Mouse (Mus musculus) cerebellum, adult 18-20 months (tissue): ENCODE measurements around the gene Ruvbl2.
"Not testable (repeated sequence)": the region's sequence is repeated elsewhere in the genome, so short reads cannot be mapped to it uniquely, and the experiment has no call there.

Experiments
- DNase-seq, 2 experiments: peaks; one replicate each; pipeline ENCODE4 v3.0.0; 2021

The Ruvbl2 gene

GRCm38 (mm10) chr7:45420615-45420919 lies 17.3 kb downstream of the Ruvbl2 start, which contains the start of gene Lhb:
Lhb (plus strand) TSS chr7:45420820.
- DNase-seq, result no peak

GRCm38 (mm10) chr7:45419859-45420614 lies 17.9 kb downstream of the Ruvbl2 start:
- no peak for DNase-seq

DNA sequence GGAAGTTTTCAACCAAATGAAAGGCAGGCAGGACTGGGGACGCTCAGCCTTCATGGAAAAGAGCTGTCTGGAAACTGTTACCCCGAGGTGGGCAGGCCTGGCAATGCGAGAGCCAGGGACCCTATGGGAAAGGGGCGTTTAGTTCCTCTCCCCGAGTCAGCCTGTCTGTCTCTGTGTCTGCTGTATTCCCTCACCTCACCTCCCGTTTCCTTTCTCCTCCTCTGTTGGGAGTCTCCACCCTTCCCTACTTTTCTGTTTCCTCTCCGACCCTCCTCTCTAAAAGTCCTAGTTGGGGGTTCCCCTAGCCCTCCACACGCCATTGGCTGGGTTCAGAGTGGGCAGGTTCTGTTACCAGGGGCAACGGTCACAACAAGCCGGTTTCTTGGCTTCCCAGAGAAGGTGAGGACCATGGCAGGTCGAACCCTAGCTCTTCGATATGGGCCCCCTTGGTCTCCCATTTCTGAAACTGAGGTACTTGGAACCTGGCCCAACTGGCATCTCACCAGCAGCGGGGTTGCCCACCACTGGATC lies 19.9 kb downstream of the Ruvbl2 start:
- no peak for DNase-seq

DNA sequence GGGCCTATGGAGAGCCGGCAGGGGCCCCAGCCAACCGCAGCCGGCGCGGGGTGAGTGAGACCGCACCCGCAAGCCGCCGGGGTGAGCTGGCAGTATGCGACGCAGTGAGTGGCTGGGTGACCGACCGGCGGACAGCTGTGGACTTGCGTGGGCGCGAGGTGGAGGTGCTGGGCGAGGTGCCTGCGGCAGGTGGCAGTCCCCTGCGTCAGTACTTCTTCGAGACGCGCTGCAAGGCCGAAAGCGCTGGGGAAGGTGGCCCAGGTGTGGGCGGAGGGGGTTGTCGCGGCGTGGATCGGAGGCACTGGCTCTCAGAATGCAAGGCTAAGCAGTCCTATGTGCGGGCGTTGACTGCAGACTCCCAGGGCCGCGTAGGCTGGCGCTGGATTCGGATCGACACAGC lies 22.3 kb downstream of the Ruvbl2 start:
- DNase-seq, result peak in 1 of 2 experiments; percentile 17

GRCm38 (mm10) chr7:45414740-45415224 lies 23.1 kb downstream of the Ruvbl2 start:
- DNase-seq, result no peak

- DNase-seq, result no peak
Observed at GRCm38 (mm10) chr7:45413864-45414739, 23.8 kb downstream of the Ruvbl2 start.

DNA sequence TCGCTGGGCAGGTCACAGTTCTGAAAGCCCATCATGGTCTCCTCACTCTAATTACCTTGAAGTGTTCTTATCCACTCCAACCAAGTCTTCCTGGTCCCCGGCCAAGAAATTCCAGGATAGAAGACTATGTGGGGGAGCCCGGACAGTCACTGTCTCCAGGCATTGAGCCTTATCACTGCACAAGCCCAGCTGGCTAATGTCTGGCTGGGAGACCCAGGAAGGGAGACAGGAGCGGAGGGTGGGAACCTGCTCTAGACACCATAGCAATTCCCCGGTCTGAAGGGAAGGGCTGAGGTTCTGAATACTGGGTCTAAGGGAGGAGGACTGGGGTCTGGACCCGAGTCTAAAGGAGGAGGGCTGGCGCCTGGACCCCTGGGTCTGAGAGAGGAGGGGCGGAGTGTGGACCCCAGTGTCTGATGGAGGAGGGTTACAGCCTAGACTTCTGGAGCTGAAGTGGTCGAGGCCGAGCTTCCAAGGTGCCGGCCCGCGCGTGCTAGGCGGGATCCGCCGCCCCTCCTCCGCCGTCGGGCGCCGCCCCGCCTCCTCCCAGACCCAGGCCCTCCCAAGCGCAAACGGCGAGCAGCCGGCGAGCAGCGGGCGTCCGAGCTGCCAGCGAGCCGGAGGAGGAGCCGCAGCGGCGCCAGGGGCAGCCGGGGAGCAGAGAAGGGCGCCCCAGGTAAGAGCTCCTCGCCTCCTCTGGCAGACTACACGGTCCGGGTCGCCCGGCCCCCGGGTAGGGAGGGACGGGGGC lies 24.6 kb downstream of the Ruvbl2 start, which contains the start of gene Ntf5:
Gene Ntf5 (plus strand): TSS at position 583 of the 751 bp plus-strand sequence.
- peak in 1 of 2 experiments; percentile 9 for DNase-seq

GRCm38 (mm10) chr7:45412421-45412820 lies 25.5 kb downstream of the Ruvbl2 start:
- no peak for DNase-seq

DNA sequence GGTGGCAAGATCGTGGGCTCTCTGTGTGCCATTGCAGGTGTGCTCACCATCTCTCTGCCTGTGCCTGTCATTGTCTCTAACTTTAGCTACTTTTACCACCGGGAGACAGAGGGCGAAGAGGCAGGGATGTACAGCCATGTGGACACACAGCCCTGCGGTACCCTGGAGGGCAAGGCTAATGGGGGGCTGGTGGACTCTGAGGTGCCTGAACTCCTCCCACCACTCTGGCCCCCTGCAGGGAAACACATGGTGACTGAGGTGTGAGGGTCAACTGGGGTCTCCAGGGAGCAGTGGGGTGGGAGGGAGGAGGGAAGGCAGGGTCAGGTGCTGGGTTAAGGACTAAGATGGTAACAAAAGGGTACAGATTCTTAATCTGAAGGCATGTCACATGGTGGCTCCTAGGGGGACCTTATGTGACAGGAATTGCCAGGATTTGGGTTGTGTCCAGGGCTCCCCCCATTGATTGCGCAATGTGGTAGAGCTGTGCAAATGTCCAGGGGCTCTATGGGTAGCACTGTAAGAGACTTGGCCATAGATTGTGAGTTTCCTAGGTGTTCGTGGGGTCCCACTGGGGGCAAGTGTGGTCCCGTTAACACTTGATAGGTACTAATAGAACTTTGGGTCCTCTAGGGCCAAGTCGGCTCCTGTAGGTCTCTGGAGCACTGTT lies 28.3 kb downstream of the Ruvbl2 start:
- DNase-seq, result no peak

GRCm38 (mm10) chr7:45408949-45409348 lies 28.9 kb downstream of the Ruvbl2 start:
- DNase-seq, result no peak

DNA sequence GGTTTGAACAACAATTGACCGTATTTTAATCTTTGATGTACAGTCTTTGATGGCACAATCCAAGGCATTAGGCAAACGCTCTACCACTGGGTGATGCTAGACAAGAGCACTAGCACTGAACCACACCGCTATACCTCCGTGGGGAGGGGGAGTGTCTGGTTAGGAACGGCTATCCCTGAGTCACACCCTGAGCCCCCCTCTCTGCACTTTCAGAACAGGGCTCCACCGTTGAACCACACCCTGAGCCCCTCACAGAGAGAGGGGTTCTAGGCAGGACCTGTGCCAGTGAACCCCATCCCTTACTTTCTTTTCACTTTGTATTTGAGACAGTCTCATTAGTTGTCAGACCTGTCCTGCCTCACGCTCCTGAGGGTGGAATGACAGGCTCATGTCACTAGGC lies 29.5 kb downstream of the Ruvbl2 start:
- no peak for DNase-seq

DNA sequence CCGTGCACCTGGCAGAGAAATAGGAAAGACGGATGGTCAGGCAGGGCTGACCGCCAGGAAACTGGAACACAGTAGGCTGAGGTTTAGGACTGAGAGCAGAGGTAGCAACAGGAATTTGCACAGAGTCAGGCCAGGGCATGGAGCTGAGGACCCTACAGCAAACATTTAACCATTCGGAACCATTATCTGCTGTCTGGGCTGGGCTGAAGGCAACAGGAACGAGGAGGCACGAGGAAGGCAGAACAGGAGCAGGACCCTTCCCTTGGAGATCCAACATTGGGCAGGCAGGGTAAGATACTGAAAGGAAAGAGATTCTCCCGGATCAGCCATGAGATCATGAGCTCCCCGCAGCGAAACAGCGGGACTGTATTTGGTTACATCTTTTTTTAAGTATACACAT lies 30.1 kb downstream of the Ruvbl2 start:
- DNase-seq, result no peak

DNA sequence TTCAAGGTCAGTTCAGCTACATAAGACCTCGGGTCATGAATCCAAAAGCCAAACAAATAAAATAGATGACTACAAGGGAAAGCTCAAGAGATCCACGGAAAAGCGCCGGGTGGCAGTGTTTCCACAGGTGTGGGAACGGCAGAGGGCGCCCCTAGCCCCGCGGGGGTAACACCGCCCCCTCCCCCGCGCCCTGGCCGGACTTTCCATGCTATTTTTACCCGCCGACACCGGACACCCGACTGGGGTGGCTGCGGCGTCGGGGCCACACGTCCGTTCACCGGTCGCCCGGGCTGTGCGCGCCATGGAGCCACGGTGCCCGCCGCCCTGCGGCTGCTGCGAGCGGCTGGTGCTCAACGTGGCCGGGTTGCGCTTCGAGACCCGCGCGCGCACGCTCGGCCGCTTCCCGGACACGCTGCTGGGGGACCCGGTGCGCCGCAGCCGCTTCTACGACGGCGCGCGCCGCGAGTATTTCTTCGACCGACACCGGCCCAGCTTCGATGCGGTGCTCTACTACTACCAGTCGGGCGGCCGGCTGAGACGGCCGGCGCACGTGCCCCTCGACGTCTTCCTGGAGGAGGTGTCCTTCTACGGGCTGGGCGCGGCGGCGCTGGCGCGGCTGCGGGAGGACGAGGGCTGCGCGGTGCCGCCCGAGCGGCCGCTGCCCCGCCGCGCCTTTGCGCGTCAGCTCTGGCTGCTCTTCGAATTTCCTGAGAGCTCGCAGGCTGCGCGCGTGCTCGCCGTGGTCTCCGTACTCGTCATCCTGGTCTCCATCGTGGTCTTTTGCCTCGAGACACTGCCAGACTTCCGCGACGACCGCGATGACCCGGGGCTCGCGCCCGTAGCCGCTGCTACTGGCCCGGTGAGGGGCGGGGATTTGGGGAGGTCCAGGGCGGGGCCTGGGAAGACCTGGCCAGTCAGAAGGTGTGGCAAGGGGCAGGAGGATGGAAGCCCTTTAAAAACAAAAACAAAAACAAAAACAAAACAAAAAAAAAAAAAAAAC lies 31.4 kb downstream of the Ruvbl2 start:
- DNase-seq, result no peak

- peak; percentile 76 to 79 for DNase-seq
Observed at GRCm38 (mm10) chr7:45405091-45406075, 32.5 kb downstream of the Ruvbl2 start, which contains the start of gene Kcna7. Kcna7 (plus strand) TSS chr7:45405653.

- peak; percentile 53 to 65 for DNase-seq
Observed at GRCm38 (mm10) chr7:45403532-45404261, 34.2 kb downstream of the Ruvbl2 start.

DNA sequence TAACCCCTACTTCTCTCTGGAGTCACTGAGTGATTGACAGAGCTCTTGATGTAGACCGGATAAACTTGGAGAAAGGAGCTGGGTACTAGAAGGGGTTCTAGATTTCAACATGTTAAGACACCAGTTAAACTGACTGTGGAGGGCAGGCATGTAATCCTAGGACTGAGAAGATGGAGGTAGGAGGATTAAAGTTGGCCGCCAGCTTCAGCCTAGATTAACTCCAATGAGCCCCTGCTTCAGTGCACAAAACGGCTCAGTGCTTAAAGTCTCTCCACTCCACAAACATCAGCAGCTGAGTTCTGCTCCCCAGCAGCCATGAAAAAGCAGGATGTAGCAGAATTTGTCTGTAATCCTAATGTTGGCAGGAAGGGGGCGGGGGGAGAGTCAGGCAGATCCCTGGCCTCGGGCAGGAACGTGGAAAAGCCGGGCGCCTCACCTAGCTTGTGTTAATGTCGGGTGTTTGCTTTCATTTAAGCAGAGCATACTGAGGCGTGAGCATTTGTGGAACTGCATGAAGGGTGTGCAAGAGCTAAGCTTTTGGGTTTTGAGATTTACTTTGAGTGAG lies 36.3 kb downstream of the Ruvbl2 start:
- no peak for DNase-seq

- DNase-seq, result no peak
Observed at GRCm38 (mm10) chr7:45396787-45397186, 41.1 kb downstream of the Ruvbl2 start.

GRCm38 (mm10) chr7:45396337-45396775 lies 41.5 kb downstream of the Ruvbl2 start:
- not testable (repeated sequence) for DNase-seq
